Mouse (Mus musculus) CH12.LX (cell line): ENCODE measurements around the gene Sgce. TPM values are rescaled to one million over a fixed set of nuclear protein-coding genes. Genes with fewer than 3 reads are reported as not detected.

Experiments used
- DNase-seq: peaks from one replicate; pipeline ENCODE4 v3.0.0-alpha.2; 2013; ENCODE audit errors: extremely low read depth
- H3K27ac ChIP-seq: 2 replicates; pipeline ENCODE4 v1.5.1; 2012; ENCODE audit warnings: low read depth, mild to moderate bottlenecking, control low read depth, moderate library complexity; ENCODE audit not compliant: insufficient read depth
- H3K27me3 ChIP-seq: replicated peaks from 2 replicates; pipeline ENCODE3; 2012; ENCODE audit warnings: inconsistent platforms
- H3K36me3 ChIP-seq, 2 experiments: replicated peaks in 1 of 2; 2 replicates each; pipeline versions ENCODE3 to v1.6.1; 2012; ENCODE audit warnings: inconsistent platforms in 1 of 2, low read length in 1 of 2, mild to moderate bottlenecking in 1 of 2, mixed read lengths in 1 of 2, moderate library complexity in 1 of 2; ENCODE audit not compliant: control insufficient read depth in 1 of 2, insufficient read depth in 1 of 2
- H3K4me1 ChIP-seq, 2 experiments: 2 replicates each; pipeline ENCODE4 v1.6.1; 2012; ENCODE audit warnings: inconsistent platforms in 1 of 2, moderate library complexity in 1 of 2; ENCODE audit not compliant: insufficient read depth in 2 of 2, control insufficient read depth in 1 of 2
- H3K4me2 ChIP-seq: 2 replicates; pipeline ENCODE4 v1.6.1; 2012; ENCODE audit warnings: low read depth, mild to moderate bottlenecking, control low read depth; ENCODE audit not compliant: poor library complexity, insufficient read depth, severe bottlenecking
- H3K4me3 ChIP-seq, 3 experiments: fragments of 150-350 bp in 1 of 3; sonication (generic) in 1 of 3; replicated peaks in 1 of 3; 2 replicates each; pipeline versions ENCODE3 to v1.5.1; 2011 to 2012; ENCODE audit warnings: low read depth in 2 of 3, low read length in 2 of 3, mild to moderate bottlenecking in 2 of 3, moderate library complexity in 2 of 3, control low read depth in 1 of 3, improper control_type of control experiment in 1 of 3, inconsistent platforms in 1 of 3, mixed read lengths in 1 of 3; ENCODE audit not compliant: poor library complexity in 1 of 3
- H3K79me2 ChIP-seq: replicated peaks from 2 replicates; pipeline ENCODE4 v1.6.1; 2012; ENCODE audit warnings: mild to moderate bottlenecking, moderate library complexity; ENCODE audit not compliant: control insufficient read depth, poor library complexity, insufficient read depth, severe bottlenecking; ENCODE audit errors: extremely low read depth
- H3K9ac ChIP-seq: 2 replicates; pipeline ENCODE4 v1.6.1; 2012; ENCODE audit warnings: low read depth, mild to moderate bottlenecking, control low read depth, moderate library complexity; ENCODE audit not compliant: insufficient read depth
- H3K9me3 ChIP-seq: replicated peaks from 2 replicates; pipeline ENCODE3; 2012; ENCODE audit warnings: low read length, inconsistent platforms, mixed read lengths
- BHLHE40 ChIP-seq: IDR thresholded peaks from 2 replicates; pipeline ENCODE4 v1.6.1; 2011; ENCODE audit warnings: mild to moderate bottlenecking, low read depth, low read length, improper control_type of control experiment
- CHD2 ChIP-seq: IDR thresholded peaks from 2 replicates; pipeline ENCODE4 v1.6.1; 2011; ENCODE audit warnings: low read length, improper control_type of control experiment
- ELF1 ChIP-seq: IDR thresholded peaks from 2 replicates; pipeline ENCODE4 v1.6.1; 2014; ENCODE audit warnings: low read depth, mild to moderate bottlenecking, inconsistent platforms, low read length, improper control_type of control experiment
- EP300 ChIP-seq: IDR thresholded peaks from 2 replicates; pipeline ENCODE4 v1.6.1; 2011; ENCODE audit warnings: low read length, improper control_type of control experiment
- ETS1 ChIP-seq: conservative IDR thresholded peaks from 2 replicates; pipeline ENCODE4 v1.6.1; 2012; ENCODE audit warnings: low read depth, mild to moderate bottlenecking, inconsistent platforms, low read length, improper control_type of control experiment, moderate library complexity
- JUN ChIP-seq: IDR thresholded peaks from 2 replicates; pipeline ENCODE4 v1.6.1; 2011; ENCODE audit warnings: low read depth, mild to moderate bottlenecking, low read length, improper control_type of control experiment, moderate library complexity; ENCODE audit not compliant: insufficient read depth
- JUND ChIP-seq: conservative IDR thresholded peaks from 2 replicates; pipeline ENCODE4 v1.6.1; 2011; ENCODE audit warnings: low read depth, low read length, improper control_type of control experiment
- MAFK ChIP-seq: IDR thresholded peaks from 2 replicates; pipeline ENCODE4 v1.6.1; 2011; ENCODE audit warnings: low read length, improper control_type of control experiment; ENCODE audit not compliant: insufficient replicate concordance
- MAZ ChIP-seq: IDR thresholded peaks from 2 replicates; pipeline ENCODE4 v1.6.1; 2012; ENCODE audit warnings: low read depth, mild to moderate bottlenecking, inconsistent platforms, low read length, improper control_type of control experiment, moderate library complexity
- MYC ChIP-seq: IDR thresholded peaks from 2 replicates; pipeline ENCODE4 v1.6.1; 2011; ENCODE audit warnings: low read depth, mild to moderate bottlenecking, improper control_type of control experiment, low read length
- NELFE ChIP-seq: IDR thresholded peaks from 2 replicates; pipeline ENCODE4 v1.6.1; 2011; ENCODE audit warnings: low read depth, low read length, improper control_type of control experiment
- NRF1 ChIP-seq: IDR thresholded peaks from 2 replicates; pipeline ENCODE4 v1.6.1; 2014; ENCODE audit warnings: low read depth, mild to moderate bottlenecking, inconsistent platforms, low read length, improper control_type of control experiment, moderate library complexity
- POLR2AphosphoS2 ChIP-seq: IDR thresholded peaks from 2 replicates; pipeline ENCODE4 v1.6.1; 2011; ENCODE audit warnings: low read depth, low read length, improper control_type of control experiment
- SIN3A ChIP-seq: IDR thresholded peaks from 2 replicates; pipeline ENCODE4 v1.6.1; 2012; ENCODE audit warnings: low read length, improper control_type of control experiment, inconsistent platforms
- SMC3 ChIP-seq: IDR thresholded peaks from 2 replicates; pipeline ENCODE4 v1.6.1; 2011; ENCODE audit warnings: low read depth, low read length, improper control_type of control experiment
- TBP ChIP-seq: conservative IDR thresholded peaks from 2 replicates; pipeline ENCODE4 v1.6.1; 2011; ENCODE audit warnings: low read depth, low read length, improper control_type of control experiment
- ZC3H11A ChIP-seq: IDR thresholded peaks from 2 replicates; pipeline ENCODE4 v1.6.1; 2012; ENCODE audit warnings: low read depth, mild to moderate bottlenecking, inconsistent platforms, low read length, improper control_type of control experiment
- ZKSCAN1 ChIP-seq: IDR thresholded peaks from 2 replicates; pipeline ENCODE4 v1.6.1; 2012; ENCODE audit warnings: low read depth, inconsistent platforms, low read length, improper control_type of control experiment, borderline replicate concordance
- ZMIZ1 ChIP-seq: IDR thresholded peaks from 2 replicates; pipeline ENCODE4 v1.6.1; 2012; ENCODE audit warnings: low read depth, mild to moderate bottlenecking, inconsistent platforms, low read length, improper control_type of control experiment
- ZNF384 ChIP-seq: IDR thresholded peaks from 2 replicates; pipeline ENCODE4 v1.6.1; 2012; ENCODE audit warnings: low read depth, low read length, improper control_type of control experiment, inconsistent platforms
- dilution Hi-C: fragments of 300-500 bp; cut with MboI; formaldehyde crosslinking; loops from 2 replicates; pipeline ENCODE4 v1.14.3; 2020; ENCODE audit warnings: low sequenced_read_pairs; ENCODE audit not compliant: extremely low pct_unique_long_range_greater_than_20kb, extremely low pct_ligation_motif_present
- in situ Hi-C: fragments of 300-500 bp; cut with MboI; formaldehyde crosslinking; loops from 3 replicates; pipeline ENCODE4 v1.14.3; 2019; ENCODE audit warnings: low sequenced_read_pairs, low pct_ligation_motif_present, low pct_unique_long_range_greater_than_20kb, mixed read lengths
- polyA plus RNA-seq: library from polyadenylated mRNA; unstranded; fragments of >175 nt; gene quantifications from 2 replicates; pipeline ENCODE4 v1.2.1, GENCODE M21; 2012; ENCODE audit warnings: low read depth; ENCODE audit not compliant: insufficient read length
- total RNA-seq, 2 experiments: library from RNA; depleted of rRNA; stranded (reverse); fragments of 300-350 nt in 1 of 2; fragments of >200 nt in 1 of 2; gene quantifications; 2 replicates each; pipeline ENCODE4 v1.2.3; 2012 to 2014

The Sgce gene
- total and polyA plus RNA-seq, 3 experiments, result not detected

DNA sequence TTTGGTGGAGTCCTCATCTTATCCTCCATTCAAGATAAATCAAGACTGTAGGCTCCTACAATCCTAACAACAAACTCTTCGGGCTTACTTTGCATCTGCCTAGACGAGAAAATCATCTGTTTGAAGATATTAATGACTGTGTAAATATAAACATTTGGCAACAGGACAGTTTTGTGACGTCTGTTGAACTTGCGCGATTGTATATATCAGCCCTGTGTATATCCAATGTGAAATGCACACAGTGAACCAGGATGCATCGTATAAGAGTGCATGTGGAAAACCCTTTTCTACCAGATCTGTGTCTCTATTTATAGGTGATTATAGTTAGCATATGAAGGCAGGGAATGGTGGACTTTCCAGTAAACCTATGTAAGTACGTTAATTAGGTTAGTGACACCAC, 104.9 kb downstream of the Sgce start:
- no peak for DNase-seq
- Histone ChIP-seq H3K27me3 (no peaks in the 10 kb centered on the region), H3K27ac (no peak overlapping the region), H3K9ac (no peak overlapping the region), H3K4me3 (no peak overlapping the region), H3K4me1 (no peaks in the 10 kb centered on the region), H3K79me2 (no peaks in the 10 kb centered on the region), H3K36me3 (peaks cover 9 to 32% of the 10 kb centered on the region in 2 experiments), H3K4me2 (no peak overlapping the region), H3K9me3 (no peaks in the 10 kb centered on the region)
- in situ Hi-C loops, result no loop called here
- no peak for TF ChIP-seq EP300
- dilution Hi-C loops, result no loop called here

DNA sequence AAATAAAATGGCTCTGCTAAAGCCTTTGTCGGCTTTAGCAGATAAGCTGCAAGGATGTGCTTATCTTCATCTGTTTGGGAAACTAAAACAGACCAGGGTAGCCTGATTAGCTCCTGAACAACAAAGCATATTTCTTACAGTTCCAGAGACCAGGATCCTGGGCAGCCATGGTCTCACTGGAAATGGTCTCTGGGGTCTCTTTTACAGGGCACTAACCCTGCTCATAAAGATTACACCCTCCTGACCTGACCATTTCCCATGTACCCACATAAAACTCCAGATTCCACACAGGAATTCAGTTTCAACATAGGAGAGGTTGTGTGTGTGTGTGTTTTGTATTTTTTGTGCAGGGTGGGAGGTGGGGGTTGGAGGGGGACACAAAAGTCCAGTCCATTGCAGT, 112.2 kb downstream of the Sgce start:
- H3K9me3 ChIP-seq, result no peaks in the 10 kb centered on the region
- no peak overlapping the region for H3K9ac ChIP-seq
- H3K4me3 ChIP-seq, result no peak overlapping the region
- H3K27me3 ChIP-seq, result no peaks in the 10 kb centered on the region
- peaks cover 9 to 47% of the 10 kb centered on the region in 2 experiments for H3K36me3 ChIP-seq
- no peak for DNase-seq
- H3K79me2 ChIP-seq, result no peaks in the 10 kb centered on the region
- no peak overlapping the region for H3K4me2 ChIP-seq
- in situ Hi-C loops, result no loop called here
- no peaks in the 10 kb centered on the region for H3K4me1 ChIP-seq
- dilution Hi-C loops, result no loop called here
- TF ChIP-seq NRF1, result no peak
- TF ChIP-seq, all 38 proteins: peak for 0
- H3K27ac ChIP-seq, result no peak overlapping the region

DNA sequence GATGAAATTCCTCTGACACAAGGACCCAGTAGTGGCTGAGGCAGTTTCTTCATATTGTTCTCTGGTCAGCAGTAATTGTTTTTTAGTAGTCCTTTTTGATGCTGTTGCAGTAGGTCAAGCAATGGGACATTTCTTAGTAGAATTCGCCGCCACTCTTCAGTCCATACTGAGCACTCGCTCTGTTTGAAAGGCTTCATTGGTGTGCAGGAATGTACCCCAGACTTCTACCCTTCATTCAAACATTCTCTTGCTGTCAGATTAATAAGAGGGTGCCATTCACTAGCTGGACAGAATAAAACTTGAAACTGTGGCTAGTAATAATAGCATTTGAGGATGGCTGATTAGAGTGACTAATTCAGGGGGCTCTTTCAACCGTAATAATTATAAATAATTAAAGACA, 113.8 kb downstream of the Sgce start:
- in situ Hi-C loops, result no loop called here
- dilution Hi-C loops, result no loop called here
- TF ChIP-seq EP300, result no peak
- no peak for TF ChIP-seq ZC3H11A
- TF ChIP-seq NRF1, result no peak
- TF ChIP-seq MAZ, result no peak

DNA sequence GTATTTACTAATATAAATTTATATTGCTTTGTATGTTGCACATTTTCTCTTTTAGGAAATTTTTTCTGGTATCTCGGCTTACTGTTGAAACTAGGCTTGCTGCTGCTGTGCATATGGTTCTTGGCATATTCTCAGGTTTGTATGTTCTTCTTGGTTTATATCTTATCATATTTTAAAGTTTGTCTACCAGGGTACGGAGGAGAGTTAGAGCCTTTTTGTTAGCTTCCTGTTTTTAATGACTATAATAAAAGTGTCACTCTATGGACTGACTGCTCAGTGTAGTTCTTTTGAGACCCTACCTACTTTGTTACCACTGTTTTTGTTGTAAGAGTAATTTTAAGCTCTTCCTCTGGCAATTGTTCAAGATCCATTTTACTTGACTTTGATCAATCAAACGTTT, 115.5 kb downstream of the Sgce start:
- no peak for TF ChIP-seq CHD2
- no peak for TF ChIP-seq ELF1
- TF ChIP-seq TBP, result no peak
- TF ChIP-seq POLR2AphosphoS2, result no peak
- TF ChIP-seq NELFE, result no peak
- no peak for TF ChIP-seq BHLHE40
- no peak for TF ChIP-seq EP300
- no peak for TF ChIP-seq JUN
- TF ChIP-seq ZNF384, result no peak
- TF ChIP-seq ZMIZ1, result no peak
- TF ChIP-seq MYC, result no peak
- no peak for TF ChIP-seq JUND
- TF ChIP-seq ETS1, result no peak
- no peak for TF ChIP-seq ZKSCAN1
- no peak for TF ChIP-seq MAFK
- no peak for TF ChIP-seq SIN3A
- TF ChIP-seq SMC3, result no peak
- peaks cover 3 to 41% of the 10 kb centered on the region in 2 experiments for H3K36me3 ChIP-seq

More for the DNA sequence above, 113.8 kb downstream of the Sgce start:
- H3K9me3 ChIP-seq, result no peaks in the 10 kb centered on the region
- no peaks in the 10 kb centered on the region for H3K27me3 ChIP-seq
- H3K4me3 ChIP-seq, result no peak overlapping the region
- H3K79me2 ChIP-seq, result no peaks in the 10 kb centered on the region
- H3K4me1 ChIP-seq, result no peaks in the 10 kb centered on the region
- no peak overlapping the region for H3K9ac ChIP-seq
- DNase-seq, result no peak
- H3K36me3 ChIP-seq, result peaks cover 6 to 52% of the 10 kb centered on the region in 2 experiments
- H3K27ac ChIP-seq, result no peak overlapping the region
- H3K4me2 ChIP-seq, result no peak overlapping the region

More for the DNA sequence above, 115.5 kb downstream of the Sgce start:
- Histone ChIP-seq H3K4me2 (no peak overlapping the region), H3K9me3 (no peaks in the 10 kb centered on the region), H3K27ac (no peak overlapping the region), H3K79me2 (no peaks in the 10 kb centered on the region), H3K27me3 (no peaks in the 10 kb centered on the region), H3K4me3 (no peak overlapping the region), H3K9ac (no peak overlapping the region), H3K4me1 (no peaks in the 10 kb centered on the region)
- in situ Hi-C loops, result no loop called here
- DNase-seq, result no peak
- dilution Hi-C loops, result no loop called here
